Mouse (Mus musculus): Measurements from ENCODE around the gene Zfp618.

Zfp618 gene

DNA sequence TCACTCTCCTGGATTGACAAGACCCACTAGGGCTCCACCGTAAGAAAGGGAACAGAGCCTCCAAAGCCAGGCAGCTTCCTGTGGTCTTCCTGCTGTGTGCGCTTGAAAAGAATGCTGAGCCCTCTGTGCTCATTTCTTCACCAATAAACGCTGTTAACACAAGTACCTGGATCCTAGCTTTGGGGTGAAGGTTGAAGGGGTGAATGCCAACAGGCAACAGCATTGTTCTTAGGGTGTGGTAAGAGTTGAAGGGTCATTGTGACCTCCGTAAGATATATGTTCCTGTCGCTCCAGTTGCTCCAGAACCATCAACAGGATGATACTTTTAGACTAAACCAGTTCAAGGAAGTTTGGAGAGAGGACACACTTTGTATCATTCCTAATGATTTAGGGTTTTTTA lies 189.3 kb downstream of the Zfp618 start, which contains the start of gene Ambp:
TSS of gene Ambp (minus strand) at position 101 of the 400 bp plus-strand sequence.
- no peak for DNase-seq (ENCODE audit: low read depth in 2 of 2, low spot score in 2 of 2)

- DNase-seq (ENCODE audit: low read depth in 2 of 2, low spot score in 2 of 2), result no peak
Observed at GRCm38 (mm10) chr4:63155596-63155995, 190.2 kb downstream of the Zfp618 start.

DNA sequence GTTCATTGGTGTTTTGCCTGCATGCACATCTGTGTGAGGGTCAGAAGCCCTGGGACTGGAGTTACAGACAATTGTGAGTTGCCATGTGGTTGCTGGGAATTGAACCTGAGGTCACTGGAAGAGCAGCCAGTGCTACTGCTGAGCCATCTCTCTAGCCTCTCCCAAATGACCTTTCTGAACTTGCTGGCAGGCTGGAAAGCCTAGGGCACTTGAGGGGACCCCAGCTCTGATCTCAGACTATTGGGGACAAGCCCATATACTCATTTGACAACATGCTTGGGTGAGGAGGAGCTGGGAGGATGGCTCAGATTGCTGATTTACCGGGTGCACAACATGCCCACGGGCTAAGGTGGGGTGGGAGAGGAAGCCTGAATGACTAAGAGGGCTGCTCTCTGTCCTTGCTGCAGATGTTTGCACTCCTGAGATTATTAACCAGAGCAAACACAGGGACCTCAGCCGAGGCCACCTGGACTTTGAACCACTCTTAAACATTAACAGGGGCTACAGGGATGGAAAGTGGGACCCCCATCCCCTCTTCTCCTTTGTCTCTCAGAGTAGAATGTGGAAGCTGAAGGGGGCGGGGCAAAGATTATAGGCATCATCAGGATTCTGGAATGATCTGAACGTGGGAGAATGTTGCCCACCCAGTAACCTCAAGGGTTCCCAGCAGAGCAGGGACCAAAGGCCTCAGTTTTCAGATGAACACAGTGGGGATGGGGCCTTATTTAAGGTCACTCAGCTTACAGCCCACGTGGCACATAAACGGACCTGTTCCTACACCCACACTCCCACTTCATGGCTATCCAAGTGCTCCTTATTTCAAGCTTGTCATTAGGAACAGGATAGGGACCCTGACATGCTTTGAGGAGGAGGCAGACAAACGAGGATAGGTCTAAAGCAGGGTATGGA lies 191.6 kb downstream of the Zfp618 start:
- no peak for DNase-seq (ENCODE audit: low read depth in 2 of 2, low spot score in 2 of 2)

GRCm38 (mm10) chr4:63158192-63158591 lies 192.8 kb downstream of the Zfp618 start:
- no peak for DNase-seq (ENCODE audit: low read depth in 2 of 2, low spot score in 2 of 2)

DNA sequence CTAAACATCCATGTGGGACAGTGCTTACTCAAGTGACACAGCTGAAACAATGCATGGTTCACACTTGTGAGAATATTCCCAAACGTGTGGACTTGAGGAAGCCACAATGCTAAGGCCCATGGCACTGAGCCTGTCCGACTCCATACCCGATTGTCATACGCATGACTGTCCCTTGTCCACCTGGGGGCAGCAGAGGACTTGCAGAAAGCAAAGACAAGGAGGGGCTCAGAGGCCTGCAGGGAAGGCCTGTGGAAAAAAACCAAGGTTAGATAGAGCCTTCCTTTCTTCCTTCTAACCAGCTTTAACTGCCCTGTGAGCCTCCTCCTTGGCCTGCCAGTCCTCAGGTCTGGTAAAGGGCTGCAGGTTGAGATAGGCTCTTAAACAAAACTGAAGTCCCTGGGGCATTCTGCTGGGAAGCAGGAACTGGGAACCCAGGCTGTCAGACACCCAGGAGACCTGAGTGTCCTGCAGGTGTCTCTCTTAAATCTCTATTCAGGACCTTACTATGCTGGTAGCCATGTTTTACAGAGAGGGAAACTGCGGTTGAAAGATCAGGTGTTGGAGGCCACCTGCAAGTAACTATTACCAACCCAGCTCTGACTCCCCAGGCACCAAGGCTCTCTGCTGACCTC lies 193.7 kb downstream of the Zfp618 start:
- peak in 1 of 2 experiments; percentile 9 for DNase-seq (ENCODE audit: low read depth in 2 of 2, low spot score in 2 of 2)

DNA sequence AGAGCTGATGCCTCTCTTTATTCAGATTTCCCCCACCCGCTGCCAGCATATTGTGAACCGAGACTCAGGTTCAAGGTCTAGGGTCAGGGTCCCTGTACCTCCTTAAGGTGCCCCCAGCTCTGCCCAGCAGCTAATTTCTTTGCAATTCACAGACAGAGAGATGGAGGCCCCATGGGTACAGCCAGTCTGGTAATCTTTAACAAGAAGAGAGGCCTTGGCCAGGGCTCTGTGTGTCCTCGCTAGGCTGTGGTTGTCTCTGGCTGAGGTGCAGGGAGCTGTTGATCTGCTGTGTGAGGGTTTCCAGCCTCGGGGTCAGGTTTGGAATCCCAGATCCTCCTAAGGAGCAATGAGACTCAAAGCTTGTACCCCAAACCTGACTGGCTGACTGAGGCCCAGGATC lies 200.3 kb downstream of the Zfp618 start:
- DNase-seq (ENCODE audit: low read depth in 2 of 2, low spot score in 2 of 2), result no peak

GRCm38 (mm10) chr4:63166323-63166722 lies 200.9 kb downstream of the Zfp618 start:
- DNase-seq (ENCODE audit: low read depth in 2 of 2, low spot score in 2 of 2), result no peak

DNA sequence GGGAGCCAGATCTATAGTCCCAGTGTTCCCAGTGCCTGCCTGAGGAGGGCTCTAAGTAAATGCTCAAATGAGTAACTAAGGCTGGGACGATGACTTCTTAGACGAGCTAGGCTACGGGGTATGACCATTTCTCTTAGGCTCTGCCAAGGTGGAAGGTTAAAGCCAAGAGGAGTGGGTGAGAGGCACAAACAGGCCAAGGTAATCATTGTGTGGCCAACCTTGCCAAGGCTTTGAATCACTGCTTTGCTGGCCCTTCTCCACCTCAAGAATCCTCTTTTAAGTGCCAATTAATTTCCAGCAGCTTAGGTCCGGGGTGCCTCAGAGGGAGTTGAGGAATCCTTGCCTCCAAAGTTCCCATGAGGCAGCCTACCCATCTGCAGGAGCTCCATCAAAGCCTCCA lies 204.7 kb downstream of the Zfp618 start:
- DNase-seq (ENCODE audit: low read depth in 2 of 2, low spot score in 2 of 2), result no peak

GRCm38 (mm10) chr4:63171122-63171521 lies 205.7 kb downstream of the Zfp618 start:
- DNase-seq (ENCODE audit: low read depth in 2 of 2, low spot score in 2 of 2), result no peak

- DNase-seq (ENCODE audit: low read depth in 2 of 2, low spot score in 2 of 2), result no peak
Observed at GRCm38 (mm10) chr4:63171969-63172685, 206.8 kb downstream of the Zfp618 start, which contains the start of gene Kif12. TSS of gene Kif12 (minus strand) at chr4:63172131.

- DNase-seq (ENCODE audit: low read depth in 2 of 2, low spot score in 2 of 2), result no peak
Observed at GRCm38 (mm10) chr4:63181556-63181955, 216.2 kb downstream of the Zfp618 start.

- no peak for DNase-seq (ENCODE audit: low read depth in 2 of 2, low spot score in 2 of 2)
Observed at GRCm38 (mm10) chr4:63186281-63186870, 221.0 kb downstream of the Zfp618 start.
